Mouse (Mus musculus): Measurements from ENCODE around the gene Aprt. TPM values are rescaled to one million over a fixed set of nuclear protein-coding genes. Genes with fewer than 3 reads are reported as not detected.
A peak's percentile ranks its signal among the peaks of the same experiment; 100 is the strongest.

The Aprt gene
- polyA plus RNA-seq, 1 experiment from 2014 or later, result 314 TPM

- ATAC-seq (ENCODE audit: low FRiP score, low TSS enrichment) (no peak), DNase-seq (ENCODE audit: low spot score) (no peak)
- no peaks in the 10 kb centered on the region for H3K36me3 ChIP-seq (ENCODE audit: control insufficient read depth, insufficient read depth, low read length)
- H3K4me2 ChIP-seq (replicated peaks; ENCODE audit: low read depth), result no peak overlapping the region
- H3K27ac ChIP-seq (replicated peaks), result no peak overlapping the region
- WGBS, result 23% methylated on average over 14 of the region's 15 CpGs
- TF ChIP-seq CTCF (IDR thresholded peaks at IDR 0.05; ENCODE audit: low read depth) (no peak), EP300 (optimal IDR thresholded peaks at IDR 0.05) (no peak)
- H3K9me3 ChIP-seq (ENCODE audit: control insufficient read depth, low read length), result no peaks in the 10 kb centered on the region
- no peak overlapping the region for H3K9ac ChIP-seq (ENCODE audit: low read length)
- H3K4me1 ChIP-seq (replicated peaks; ENCODE audit: control insufficient read depth, insufficient read depth), result peaks cover 3% of the 10 kb centered on the region; the same call in 1 of the 2 replicates
- no peaks in the 10 kb centered on the region for H3K27me3 ChIP-seq (ENCODE audit: control insufficient read depth, insufficient read depth, low read length)
- no peak overlapping the region for H3K4me3 ChIP-seq (ENCODE audit: low read depth, low read length)
These were observed 4.2 kb upstream of the Aprt start for GRCm38 (mm10) chr8:122580926-122581325.

- Histone ChIP-seq H3K36me3 (ENCODE audit: control insufficient read depth, insufficient read depth, low read length) (no peaks in the 10 kb centered on the region), H3K27me3 (ENCODE audit: control insufficient read depth, insufficient read depth, low read length) (no peaks in the 10 kb centered on the region), H3K9ac (ENCODE audit: low read length) (no peak overlapping the region), H3K4me3 (ENCODE audit: low read depth, low read length) (no peak overlapping the region), H3K9me3 (ENCODE audit: control insufficient read depth, low read length) (no peaks in the 10 kb centered on the region), H3K4me2 (replicated peaks; ENCODE audit: low read depth) (no peak overlapping the region), H3K27ac (replicated peaks) (no peak overlapping the region), H3K4me1 (replicated peaks; ENCODE audit: control insufficient read depth, insufficient read depth) (peaks cover 6% of the 10 kb centered on the region; the same call in 1 of the 2 replicates)
- TF ChIP-seq CTCF (IDR thresholded peaks at IDR 0.05; ENCODE audit: low read depth), result no peak
- no peak for TF ChIP-seq EP300 (optimal IDR thresholded peaks at IDR 0.05)
- no peak for ATAC-seq (ENCODE audit: low FRiP score, low TSS enrichment)
- peak; percentile 40 for DNase-seq (ENCODE audit: low spot score)
- WGBS, result 37% methylated on average over 7 of the region's 7 CpGs
These were observed 2.5 kb upstream of the Aprt start for GRCm38 (mm10) chr8:122579196-122579595.

GRCm38 (mm10) chr8:122577116-122577515 is 407 bp upstream of the Aprt start:
- no peak for TF ChIP-seq CTCF (IDR thresholded peaks at IDR 0.05; ENCODE audit: low read depth)
- no peak for TF ChIP-seq EP300 (optimal IDR thresholded peaks at IDR 0.05)

GRCm38 (mm10) chr8:122575735-122576647 is 718 bp downstream of the Aprt start:
- ATAC-seq (ENCODE audit: low FRiP score, low TSS enrichment), result peak; percentile 1; the same call in 1 of the 2 replicates
- Histone ChIP-seq H3K4me1 (replicated peaks; ENCODE audit: control insufficient read depth, insufficient read depth) (peaks cover 6% of the 10 kb centered on the region; the same call in 1 of the 2 replicates), H3K27me3 (ENCODE audit: control insufficient read depth, insufficient read depth, low read length) (no peaks in the 10 kb centered on the region), H3K4me2 (replicated peaks; ENCODE audit: low read depth) (peak overlapping the region; percentile 69), H3K4me3 (ENCODE audit: low read depth, low read length) (peak overlapping the region; percentile 57), H3K9me3 (ENCODE audit: control insufficient read depth, low read length) (no peaks in the 10 kb centered on the region), H3K27ac (replicated peaks) (peak overlapping the region; percentile 77), H3K36me3 (ENCODE audit: control insufficient read depth, insufficient read depth, low read length) (peaks cover 11% of the 10 kb centered on the region), H3K9ac (ENCODE audit: low read length) (peak overlapping the region; percentile 70)
- DNase-seq (ENCODE audit: low spot score), result no peak
- TF ChIP-seq EP300 (optimal IDR thresholded peaks at IDR 0.05) (no peak), CTCF (IDR thresholded peaks at IDR 0.05; ENCODE audit: low read depth) (no peak)
- 11% methylated on average over 21 of the region's 21 CpGs for WGBS

More at GRCm38 (mm10) chr8:122577116-122577515, 407 bp upstream of the Aprt start:
- DNase-seq (ENCODE audit: low spot score) (no peak), ATAC-seq (ENCODE audit: low FRiP score, low TSS enrichment) (peak; percentile 11; the same call in 1 of the 2 replicates)
- Histone ChIP-seq H3K4me3 (ENCODE audit: low read depth, low read length) (peak overlapping the region; percentile 57), H3K9ac (ENCODE audit: low read length) (0 out of 2 replicates have a peak overlapping the region, but pooled peaks have one; percentile 23), H3K36me3 (ENCODE audit: control insufficient read depth, insufficient read depth, low read length) (peaks cover 2% of the 10 kb centered on the region; the same call in 1 of the 2 replicates), H3K9me3 (ENCODE audit: control insufficient read depth, low read length) (no peaks in the 10 kb centered on the region), H3K4me1 (replicated peaks; ENCODE audit: control insufficient read depth, insufficient read depth) (peaks cover 6% of the 10 kb centered on the region; the same call in 1 of the 2 replicates), H3K27ac (replicated peaks) (no peak overlapping the region), H3K27me3 (ENCODE audit: control insufficient read depth, insufficient read depth, low read length) (no peaks in the 10 kb centered on the region), H3K4me2 (replicated peaks; ENCODE audit: low read depth) (peak overlapping the region; percentile 69)
- 27% methylated on average over 10 of the region's 10 CpGs for WGBS

GRCm38 (mm10) chr8:122575286-122575685 is 1.4 kb downstream of the Aprt start:
- ATAC-seq (ENCODE audit: low FRiP score, low TSS enrichment) (peak; percentile 6; the same call in 1 of the 2 replicates), DNase-seq (ENCODE audit: low spot score) (peak; percentile 47)
- Histone ChIP-seq H3K9ac (ENCODE audit: low read length) (no peak overlapping the region), H3K4me3 (ENCODE audit: low read depth, low read length) (peak overlapping the region; percentile 57; the same call in 1 of the 2 replicates), H3K27me3 (ENCODE audit: control insufficient read depth, insufficient read depth, low read length) (no peaks in the 10 kb centered on the region), H3K36me3 (ENCODE audit: control insufficient read depth, insufficient read depth, low read length) (peaks cover 11% of the 10 kb centered on the region), H3K4me1 (replicated peaks; ENCODE audit: control insufficient read depth, insufficient read depth) (peaks cover 6% of the 10 kb centered on the region; the same call in 1 of the 2 replicates), H3K4me2 (replicated peaks; ENCODE audit: low read depth) (peak overlapping the region; percentile 69), H3K9me3 (ENCODE audit: control insufficient read depth, low read length) (no peaks in the 10 kb centered on the region), H3K27ac (replicated peaks) (peak overlapping the region; percentile 71)
- WGBS, result 54% methylated on average over 8 of the region's 8 CpGs
- TF ChIP-seq CTCF (IDR thresholded peaks at IDR 0.05; ENCODE audit: low read depth) (no peak), EP300 (optimal IDR thresholded peaks at IDR 0.05) (no peak)

Measured in stomach, postnatal 0 days (tissue).